Mouse (Mus musculus) lung, adult 2 months (tissue): Measurements from ENCODE around the gene Tcte1. TPM values are rescaled to one million over a fixed set of nuclear protein-coding genes. Genes with fewer than 3 reads are reported as not detected.

Source experiments
- DNase-seq: peaks from one replicate; pipeline ENCODE4 v3.0.0; 2022
- H3K4me1 ChIP-seq: fragments of 200-500 bp; 2 replicates; pipeline ENCODE4 v1.6.1; 2011; ENCODE audit warnings: low read length; ENCODE audit not compliant: control insufficient read depth, insufficient read depth
- H3K4me3 ChIP-seq: fragments of 200-500 bp; replicated peaks from 2 replicates; pipeline ENCODE3; 2011; ENCODE audit warnings: low read depth, mild to moderate bottlenecking, control low read depth, low read length; ENCODE audit errors: extremely low read depth
- CTCF ChIP-seq: fragments of 200-500 bp; IDR thresholded peaks from 2 replicates; pipeline ENCODE4 v1.5.1; 2011; ENCODE audit warnings: mild to moderate bottlenecking, low read length, control low read depth; ENCODE audit not compliant: insufficient read depth
- POLR2A ChIP-seq: fragments of 200-500 bp; IDR thresholded peaks from 2 replicates; pipeline ENCODE4 v1.6.1; 2011; ENCODE audit warnings: low read depth, mild to moderate bottlenecking, control low read depth, low read length, borderline replicate concordance; ENCODE audit errors: extremely low read depth
- WGBS: fragments of 180-500 bp; shearing (Covaris S2); methylation state at CpG from one replicate; pipeline ENCODE4 v1.1.7; 2018; 5-methylcytosine and 5-hydroxymethylcytosine counted together
- polyA plus RNA-seq: library from polyadenylated mRNA; depleted of rRNA; stranded (reverse); fragments of >200 nt; gene quantifications from 2 replicates; pipeline ENCODE4 v1.2.3, GENCODE M21; 2012; rRNA removed

Gene Tcte1
- polyA plus RNA-seq, 1 experiment = 11.0 TPM

GRCm38 (mm10) chr17:45585725-45586448, 62.7 kb downstream of the Tcte1 start:
- peaks cover 26% of the 10 kb centered on the region for H3K4me1 ChIP-seq
- H3K4me3 ChIP-seq = no peak overlapping the region
- DNase-seq = no peak
- TF ChIP-seq POLR2A (no peak), CTCF (no peak)
- WGBS = 78% methylated on average over 23 of the region's 23 CpGs

GRCm38 (mm10) chr17:45586449-45586837, 63.2 kb downstream of the Tcte1 start:
- 93% methylated on average over 3 of the region's 3 CpGs for WGBS

GRCm38 (mm10) chr17:45588370-45588769, 65.1 kb downstream of the Tcte1 start:
- WGBS = 84% methylated on average over 7 of the region's 7 CpGs

More at GRCm38 (mm10) chr17:45586449-45586837, 63.2 kb downstream of the Tcte1 start:
- no peak for DNase-seq
- Histone ChIP-seq H3K4me1 (peaks cover 28% of the 10 kb centered on the region), H3K4me3 (no peak overlapping the region)
- TF ChIP-seq POLR2A = no peak
- TF ChIP-seq CTCF = no peak

GRCm38 (mm10) chr17:45589236-45589635, 66.0 kb downstream of the Tcte1 start:
- no peak for DNase-seq
- WGBS = 95% methylated on average over 7 of the region's 7 CpGs
- Histone ChIP-seq H3K4me3 (no peak overlapping the region), H3K4me1 (peaks cover 41% of the 10 kb centered on the region)
- TF ChIP-seq POLR2A (no peak), CTCF (no peak)

More at GRCm38 (mm10) chr17:45588370-45588769, 65.1 kb downstream of the Tcte1 start:
- no peak for DNase-seq
- Histone ChIP-seq H3K4me3 (no peak overlapping the region), H3K4me1 (peaks cover 39% of the 10 kb centered on the region)
- TF ChIP-seq CTCF (no peak), POLR2A (no peak)

GRCm38 (mm10) chr17:45589844-45590243, 66.6 kb downstream of the Tcte1 start:
- Histone ChIP-seq H3K4me3 (no peak overlapping the region), H3K4me1 (peaks cover 36% of the 10 kb centered on the region)
- 89% methylated on average over 8 of the region's 8 CpGs for WGBS
- TF ChIP-seq POLR2A (no peak), CTCF (no peak)
- no peak for DNase-seq

DNA sequence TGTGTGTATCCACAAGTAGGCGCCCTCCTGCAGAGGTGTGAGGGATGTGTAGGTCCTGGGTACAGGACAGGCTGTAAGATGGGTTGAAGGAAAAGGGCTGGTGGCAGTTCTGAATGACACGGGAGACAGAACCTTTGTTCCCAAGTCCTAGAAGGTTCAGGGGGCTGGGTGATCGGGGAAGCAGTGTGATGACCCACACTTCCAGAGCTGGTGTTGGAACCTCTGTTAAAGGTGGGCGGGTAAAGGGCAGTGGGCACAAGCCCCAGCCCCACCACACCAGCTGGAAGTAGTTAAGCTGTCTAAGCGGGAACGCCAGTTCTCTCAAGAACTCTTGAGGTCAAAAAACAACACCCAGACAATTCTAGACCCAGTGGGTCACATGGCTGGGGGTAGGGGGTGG, 67.2 kb downstream of the Tcte1 start:
- Histone ChIP-seq H3K4me1 (peaks cover 33% of the 10 kb centered on the region), H3K4me3 (no peak overlapping the region)
- no peak for DNase-seq
- WGBS = 75% methylated on average over 6 of the region's 6 CpGs
- TF ChIP-seq POLR2A = no peak
- TF ChIP-seq CTCF = no peak

- 40% methylated on average over 16 of the region's 16 CpGs for WGBS
- peak overlapping the region; percentile 6 for H3K4me3 ChIP-seq
- H3K4me1 ChIP-seq = peaks cover 38% of the 10 kb centered on the region
- DNase-seq = no peak
- TF ChIP-seq POLR2A = 0 out of 2 replicates have a peak, but pooled peaks have one; percentile 22
- no peak for TF ChIP-seq CTCF
Observed at GRCm38 (mm10) chr17:45591701-45592605, 68.7 kb downstream of the Tcte1 start.

Other genes with a start within 250 kb of the Tcte1 start
- gene Cdc5l, start 89.7 kb upstream of the Tcte1 start, polyA plus RNA-seq = 5.1 and 7.9 TPM in 2 replicates
- 0.04 TPM in 1 of 2 replicates, not detected in the other for gene Spats1, start 48.0 kb upstream of the Tcte1 start, polyA plus RNA-seq
- 13.3 and 14.5 TPM in 2 replicates for gene Aars2, start 16.6 kb upstream of the Tcte1 start, polyA plus RNA-seq
- 0.11 and 0.17 TPM in 2 replicates for gene Tmem151b, start 26.2 kb downstream of the Tcte1 start, polyA plus RNA-seq
- gene Nfkbie, start 32.3 kb downstream of the Tcte1 start, polyA plus RNA-seq = 7.2 and 7.8 TPM in 2 replicates
- 89.9 and 102 TPM in 2 replicates for gene Slc35b2, start 40.4 kb downstream of the Tcte1 start, polyA plus RNA-seq
- gene Hsp90ab1, start 49.8 kb downstream of the Tcte1 start, polyA plus RNA-seq = 212 and 340 TPM in 2 replicates
- gene Slc29a1, start 76.2 kb downstream of the Tcte1 start, polyA plus RNA-seq = 185 and 186 TPM in 2 replicates
- gene Mymx, start 78.7 kb downstream of the Tcte1 start, polyA plus RNA-seq = not detected in 2 replicates
- not detected in 2 replicates for gene Capn11, start 135.9 kb downstream of the Tcte1 start, polyA plus RNA-seq
- gene Mrpl14, start 162.9 kb downstream of the Tcte1 start, polyA plus RNA-seq = 131 and 171 TPM in 2 replicates
- gene Tmem63b, start 163.5 kb downstream of the Tcte1 start, polyA plus RNA-seq = 163 and 173 TPM in 2 replicates
- not detected in 2 replicates for gene 1600014C23Rik, start 210.4 kb downstream of the Tcte1 start, polyA plus RNA-seq